Mouse (Mus musculus): ENCODE measurements around the gene Abi3. TPM values are rescaled to one million over a fixed set of nuclear protein-coding genes. Genes with fewer than 3 reads are reported as not detected.
"Not testable (repeated sequence)": the region's sequence is repeated elsewhere in the genome, so short reads cannot be mapped to it uniquely, and the experiment has no call there.

Abi3 gene
- polyA plus RNA-seq (2012; ENCODE audit: insufficient read depth, low replicate concordance), result 67.9 and 94.9 TPM in 2 replicates

GRCm38 (mm10) chr11:95842074-95842681, at the start of gene Abi3:
Gene Abi3 (minus strand): TSS chr11:95842476.
- H3K27me3 ChIP-seq (replicated peaks), result peaks cover 52% of the 10 kb centered on the region

GRCm38 (mm10) chr11:95890462-95891051, 48.3 kb upstream of the Abi3 start:
- no peak for TF ChIP-seq FLI1 (IDR thresholded peaks at IDR 0.05; ENCODE audit: low read length)
- no peak for TF ChIP-seq GATA1 (IDR thresholded peaks at IDR 0.05; ENCODE audit: borderline replicate concordance, low read length)
- peaks cover 22% of the 10 kb centered on the region for H3K36me3 ChIP-seq (replicated peaks; ENCODE audit: low read length)

More at GRCm38 (mm10) chr11:95842074-95842681, at the start of gene Abi3:
- no peak for TF ChIP-seq FLI1 (IDR thresholded peaks at IDR 0.05; ENCODE audit: low read length)
- no peak for TF ChIP-seq GATA1 (IDR thresholded peaks at IDR 0.05; ENCODE audit: borderline replicate concordance, low read length)
- Histone ChIP-seq H3K36me3 (replicated peaks; ENCODE audit: low read length) (peaks cover 8% of the 10 kb centered on the region), H3K4me1 (peaks cover 85% of the 10 kb centered on the region), H3K4me3 (replicated peaks) (peak within 1 kb of the TSS; percentile 91), H3K9me3 (no peaks in the 10 kb centered on the region)

DNA sequence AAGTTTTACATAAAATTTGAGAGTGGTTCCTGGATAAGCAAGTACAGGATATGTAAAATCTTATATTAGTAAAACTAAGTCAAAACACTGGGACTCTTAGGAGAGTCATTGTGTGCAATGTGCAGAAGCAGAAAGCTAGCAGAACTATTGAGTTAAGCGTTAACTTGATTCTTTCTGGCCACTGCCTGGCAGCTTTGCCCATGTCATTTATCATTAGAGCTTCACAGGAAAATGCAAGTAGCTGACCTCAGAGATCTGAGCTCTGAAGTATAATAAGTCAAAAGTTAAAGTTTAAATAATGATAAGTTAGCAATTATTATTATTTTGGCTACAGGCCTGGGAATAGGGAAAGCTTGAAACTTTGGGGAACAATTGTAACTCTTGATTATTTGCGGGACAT, 37.6 kb upstream of the Abi3 start:
- H3K36me3 ChIP-seq (replicated peaks; ENCODE audit: low read length), result peaks cover 15% of the 10 kb centered on the region
- H3K27me3 ChIP-seq (replicated peaks), result peaks cover 41% of the 10 kb centered on the region
- H3K4me3 ChIP-seq (replicated peaks); H3K4me1 ChIP-seq: not testable (repeated sequence)
- peaks cover 16% of the 10 kb centered on the region for H3K9me3 ChIP-seq

More at GRCm38 (mm10) chr11:95890462-95891051, 48.3 kb upstream of the Abi3 start:
- Histone ChIP-seq H3K4me1 (peaks cover 14% of the 10 kb centered on the region), H3K9me3 (peaks cover 46% of the 10 kb centered on the region), H3K27me3 (replicated peaks) (peaks cover 24% of the 10 kb centered on the region), H3K4me3 (replicated peaks) (no peak overlapping the region)

DNA sequence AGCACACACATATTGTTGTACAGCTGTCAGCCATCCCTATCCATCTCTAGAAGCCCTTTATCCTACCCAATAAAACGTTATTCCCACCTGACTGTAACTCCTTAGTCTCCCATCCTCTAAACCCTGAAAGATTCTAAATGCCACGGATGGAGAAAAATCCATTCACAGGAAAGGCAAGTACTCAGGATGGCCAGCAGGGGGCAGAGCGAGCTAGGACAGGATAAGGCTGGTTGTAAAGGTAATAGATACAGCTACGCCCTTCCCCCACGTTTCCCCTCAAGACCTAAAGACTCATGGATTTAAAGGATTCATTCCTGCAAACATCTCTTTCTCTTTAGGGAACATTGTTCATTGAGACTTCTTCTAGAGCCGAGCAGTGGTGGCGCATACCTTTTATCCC, 34.0 kb upstream of the Abi3 start:
- H3K36me3 ChIP-seq (replicated peaks; ENCODE audit: low read length), result peaks cover 12% of the 10 kb centered on the region
- H3K4me1 ChIP-seq, result peaks cover 5% of the 10 kb centered on the region; the same call in 1 of the 2 replicates
- H3K9me3 ChIP-seq, result peaks cover 12% of the 10 kb centered on the region
- no peak for TF ChIP-seq GATA1 (IDR thresholded peaks at IDR 0.05; ENCODE audit: borderline replicate concordance, low read length)
- no peak for TF ChIP-seq FLI1 (IDR thresholded peaks at IDR 0.05; ENCODE audit: low read length)
- H3K27me3 ChIP-seq (replicated peaks), result peaks cover 33% of the 10 kb centered on the region
- no peak overlapping the region for H3K4me3 ChIP-seq (replicated peaks)

GRCm38 (mm10) chr11:95875804-95876203, 33.5 kb upstream of the Abi3 start:
- TF ChIP-seq GATA1 (IDR thresholded peaks at IDR 0.05; ENCODE audit: borderline replicate concordance, low read length) (no peak), FLI1 (IDR thresholded peaks at IDR 0.05; ENCODE audit: low read length) (no peak)

GRCm38 (mm10) chr11:95869918-95870470, 27.7 kb upstream of the Abi3 start:
- Histone ChIP-seq H3K36me3 (replicated peaks; ENCODE audit: low read length) (peaks cover 19% of the 10 kb centered on the region), H3K4me1 (peaks cover 19% of the 10 kb centered on the region), H3K27me3 (replicated peaks) (peaks cover 32% of the 10 kb centered on the region), H3K4me3 (replicated peaks) (no peak overlapping the region), H3K9me3 (no peaks in the 10 kb centered on the region)
- no peak for TF ChIP-seq GATA1 (IDR thresholded peaks at IDR 0.05; ENCODE audit: borderline replicate concordance, low read length)
- no peak for TF ChIP-seq FLI1 (IDR thresholded peaks at IDR 0.05; ENCODE audit: low read length)

More at GRCm38 (mm10) chr11:95875804-95876203, 33.5 kb upstream of the Abi3 start:
- H3K4me3 ChIP-seq (replicated peaks), result no peak overlapping the region
- peaks cover 32% of the 10 kb centered on the region for H3K27me3 ChIP-seq (replicated peaks)
- H3K36me3 ChIP-seq (replicated peaks; ENCODE audit: low read length), result peaks cover 12% of the 10 kb centered on the region
- peaks cover 5% of the 10 kb centered on the region; the same call in 1 of the 2 replicates for H3K4me1 ChIP-seq
- peaks cover 12% of the 10 kb centered on the region for H3K9me3 ChIP-seq

GRCm38 (mm10) chr11:95869442-95869841, 27.2 kb upstream of the Abi3 start:
- no peak for TF ChIP-seq GATA1 (IDR thresholded peaks at IDR 0.05; ENCODE audit: borderline replicate concordance, low read length)
- no peak for TF ChIP-seq FLI1 (IDR thresholded peaks at IDR 0.05; ENCODE audit: low read length)
- H3K27me3 ChIP-seq (replicated peaks), result peaks cover 30% of the 10 kb centered on the region
- H3K36me3 ChIP-seq (replicated peaks; ENCODE audit: low read length), result peaks cover 18% of the 10 kb centered on the region
- no peaks in the 10 kb centered on the region for H3K9me3 ChIP-seq
- no peak overlapping the region for H3K4me3 ChIP-seq (replicated peaks)
- H3K4me1 ChIP-seq, result peaks cover 19% of the 10 kb centered on the region

GRCm38 (mm10) chr11:95861397-95861796, 19.1 kb upstream of the Abi3 start:
- peaks cover 27% of the 10 kb centered on the region for H3K4me1 ChIP-seq
- H3K4me3 ChIP-seq (replicated peaks), result no peak overlapping the region
- no peak for TF ChIP-seq FLI1 (IDR thresholded peaks at IDR 0.05; ENCODE audit: low read length)
- TF ChIP-seq GATA1 (IDR thresholded peaks at IDR 0.05; ENCODE audit: borderline replicate concordance, low read length), result no peak
- H3K36me3 ChIP-seq (replicated peaks; ENCODE audit: low read length), result peaks cover 29% of the 10 kb centered on the region
- no peaks in the 10 kb centered on the region for H3K9me3 ChIP-seq
- peaks cover 2% of the 10 kb centered on the region for H3K27me3 ChIP-seq (replicated peaks)

- Histone ChIP-seq H3K27me3 (replicated peaks) (no peaks in the 10 kb centered on the region), H3K4me3 (replicated peaks) (peak overlapping the region; percentile 97), H3K4me1 (peaks cover 23% of the 10 kb centered on the region), H3K36me3 (replicated peaks; ENCODE audit: low read length) (peaks cover 24% of the 10 kb centered on the region), H3K9me3 (no peaks in the 10 kb centered on the region)
- no peak for TF ChIP-seq FLI1 (IDR thresholded peaks at IDR 0.05; ENCODE audit: low read length)
- no peak for TF ChIP-seq GATA1 (IDR thresholded peaks at IDR 0.05; ENCODE audit: borderline replicate concordance, low read length)
These were observed 17.8 kb upstream of the Abi3 start for GRCm38 (mm10) chr11:95860071-95860490.

DNA sequence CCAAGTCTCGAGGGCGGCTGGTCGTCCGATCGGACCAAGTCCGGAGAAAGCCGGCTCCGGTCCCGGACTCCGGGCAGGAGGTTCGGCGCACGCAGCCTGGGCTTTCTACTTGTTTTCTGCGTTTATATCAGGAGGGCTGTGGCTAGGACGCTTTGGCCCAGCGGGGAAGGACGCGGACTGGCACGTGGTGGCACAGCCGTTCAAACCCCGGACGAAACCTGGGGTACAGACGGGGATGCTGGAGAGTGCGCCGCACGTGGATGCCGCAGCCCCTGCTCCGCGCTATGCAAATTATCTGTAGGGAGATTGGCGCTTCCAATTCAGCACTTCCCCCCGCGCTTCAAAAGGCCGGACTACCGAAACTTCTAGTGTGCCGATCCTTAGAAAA, 17.2 kb upstream of the Abi3 start:
- Histone ChIP-seq H3K4me1 (peaks cover 23% of the 10 kb centered on the region), H3K27me3 (replicated peaks) (no peaks in the 10 kb centered on the region), H3K4me3 (replicated peaks) (peak overlapping the region; percentile 97), H3K9me3 (no peaks in the 10 kb centered on the region), H3K36me3 (replicated peaks; ENCODE audit: low read length) (peaks cover 24% of the 10 kb centered on the region)
- TF ChIP-seq FLI1 (IDR thresholded peaks at IDR 0.05; ENCODE audit: low read length) (no peak), GATA1 (IDR thresholded peaks at IDR 0.05; ENCODE audit: borderline replicate concordance, low read length) (no peak)
